Mouse (Mus musculus): ENCODE data around the gene Stk31.
A peak's percentile ranks its signal among the peaks of the same experiment; 100 is the strongest.
"Not testable (repeated sequence)": the region's sequence is repeated elsewhere in the genome, so short reads cannot be mapped to it uniquely, and the experiment has no call there.

Stk31 gene

GRCm38 (mm10) chr6:49395316-49395715 is at the start of gene Stk31:
Gene Stk31 (plus strand): TSS chr6:49395604.
- DNase-seq (ENCODE audit: low spot score in 2 of 2), result peak; percentile 2 to 4

- no peak for DNase-seq (ENCODE audit: low spot score in 2 of 2)
Observed at GRCm38 (mm10) chr6:49349826-49350225, 45.6 kb upstream of the Stk31 start.

- DNase-seq (ENCODE audit: low spot score in 2 of 2), result no peak
Observed at GRCm38 (mm10) chr6:49354613-49355012, 40.8 kb upstream of the Stk31 start.

GRCm38 (mm10) chr6:49355171-49355570 is 40.2 kb upstream of the Stk31 start:
- DNase-seq (ENCODE audit: low spot score in 2 of 2), result no peak

- no peak for DNase-seq (ENCODE audit: low spot score in 2 of 2)
Observed at GRCm38 (mm10) chr6:49360420-49360819, 35.0 kb upstream of the Stk31 start.

- peak; percentile 33 to 48 for DNase-seq (ENCODE audit: low spot score in 2 of 2)
Observed at GRCm38 (mm10) chr6:49367159-49368054, 28.0 kb upstream of the Stk31 start, which contains the start of gene Fam221a. Gene Fam221a (plus strand): TSS chr6:49367739.

GRCm38 (mm10) chr6:49368212-49368611 is 27.2 kb upstream of the Stk31 start:
- no peak for DNase-seq (ENCODE audit: low spot score in 2 of 2)

- DNase-seq (ENCODE audit: low spot score in 2 of 2), result no peak
Observed at GRCm38 (mm10) chr6:49372705-49373104, 22.7 kb upstream of the Stk31 start.

GRCm38 (mm10) chr6:49373943-49374342 is 21.5 kb upstream of the Stk31 start:
- no peak for DNase-seq (ENCODE audit: low spot score in 2 of 2)

GRCm38 (mm10) chr6:49378328-49378727 is 17.1 kb upstream of the Stk31 start:
- no peak for DNase-seq (ENCODE audit: low spot score in 2 of 2)

- no peak for DNase-seq (ENCODE audit: low spot score in 2 of 2)
Observed at GRCm38 (mm10) chr6:49394276-49394675, 1.1 kb upstream of the Stk31 start.

GRCm38 (mm10) chr6:49397466-49397865 is 2.1 kb downstream of the Stk31 start:
- DNase-seq (ENCODE audit: low spot score in 2 of 2), result no peak

- DNase-seq (ENCODE audit: low spot score in 2 of 2), result no peak
Observed at GRCm38 (mm10) chr6:49398365-49398764, 3.0 kb downstream of the Stk31 start.

GRCm38 (mm10) chr6:49410830-49411229 is 15.4 kb downstream of the Stk31 start:
- DNase-seq (ENCODE audit: low spot score in 2 of 2), result no peak

- DNase-seq (ENCODE audit: low spot score in 2 of 2), result not testable (repeated sequence)
Observed at GRCm38 (mm10) chr6:49412967-49413366, 17.6 kb downstream of the Stk31 start.

- DNase-seq (ENCODE audit: low spot score in 2 of 2), result no peak
Observed at GRCm38 (mm10) chr6:49415971-49416370, 20.6 kb downstream of the Stk31 start.

GRCm38 (mm10) chr6:49437306-49437705 is 41.9 kb downstream of the Stk31 start:
- DNase-seq (ENCODE audit: low spot score in 2 of 2), result no peak

GRCm38 (mm10) chr6:49458112-49458511 is 62.7 kb downstream of the Stk31 start:
- DNase-seq (ENCODE audit: low spot score in 2 of 2), result no peak

- DNase-seq (ENCODE audit: low spot score in 2 of 2), result no peak
Observed at GRCm38 (mm10) chr6:49483205-49483604, 87.8 kb downstream of the Stk31 start.

- DNase-seq (ENCODE audit: low spot score in 2 of 2), result no peak
Observed at GRCm38 (mm10) chr6:49491526-49491925, 96.1 kb downstream of the Stk31 start.

- peak; percentile 47 to 49 for DNase-seq (ENCODE audit: low spot score in 2 of 2)
Observed at GRCm38 (mm10) chr6:49519053-49519452, 123.6 kb downstream of the Stk31 start.

Data from right cerebral cortex, postnatal 36 days (tissue).